Mouse (Mus musculus): ENCODE results near the gene Mcat. TPM values are rescaled to one million over a fixed set of nuclear protein-coding genes. Genes with fewer than 3 reads are reported as not detected.

Gene Mcat
- polyA plus RNA-seq, 1 experiment: 49.8 TPM

GRCm38 (mm10) chr15:83575543-83575942 is 12.0 kb upstream of the Mcat start:
- Histone ChIP-seq H3K4me1 (ENCODE audit: control insufficient read depth, insufficient read depth, low read length) (no peaks in the 10 kb centered on the region; the same call in 1 of the 2 replicates), H3K4me3 (ENCODE audit: control insufficient read depth, low read depth, low read length) (no peak overlapping the region), H3K27me3 (ENCODE audit: control insufficient read depth, insufficient read depth, low read length) (no peaks in the 10 kb centered on the region), H3K27ac (ENCODE audit: control insufficient read depth, insufficient read depth, low read depth, low read length) (no peak overlapping the region), H3K36me3 (ENCODE audit: control insufficient read depth, insufficient read depth, low read length) (no peaks in the 10 kb centered on the region)
- TF ChIP-seq CTCF (IDR thresholded peaks at IDR 0.05; ENCODE audit: control insufficient read depth, insufficient read depth, insufficient replicate concordance, low read depth, low read length): no peak

DNA sequence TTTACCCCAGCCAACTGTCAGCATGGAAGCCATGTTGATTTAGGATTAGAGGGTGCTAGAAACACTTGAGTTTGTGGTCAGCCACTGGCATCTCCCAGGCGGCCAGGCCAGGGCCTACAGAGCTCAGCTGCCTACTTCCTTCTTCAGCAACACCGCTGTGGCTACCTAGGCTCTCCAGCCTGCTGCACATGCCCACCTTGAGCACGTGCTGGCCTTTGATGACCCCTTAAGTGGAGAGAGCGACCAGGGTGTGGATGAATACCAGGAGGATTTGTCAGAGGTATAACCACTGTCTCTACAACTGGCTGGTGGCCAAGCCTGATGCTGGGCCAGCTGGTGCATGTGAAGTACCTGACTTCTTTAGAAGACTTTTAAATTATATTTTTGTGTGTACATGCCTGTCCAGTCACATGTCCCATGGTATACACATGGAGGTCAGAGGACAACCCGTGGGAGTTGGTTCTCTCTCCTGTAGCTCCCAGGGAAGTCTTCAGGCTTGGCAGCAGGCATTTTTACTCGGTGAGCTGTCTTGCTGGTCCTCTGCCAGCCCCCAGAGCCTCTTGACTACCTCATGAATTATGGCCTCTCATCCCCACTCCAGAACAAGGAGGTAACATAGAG is 11.3 kb upstream of the Mcat start:
- Histone ChIP-seq H3K4me1 (ENCODE audit: control insufficient read depth, insufficient read depth, low read length) (no peaks in the 10 kb centered on the region; the same call in 1 of the 2 replicates), H3K4me3 (ENCODE audit: control insufficient read depth, low read depth, low read length) (no peak overlapping the region), H3K27me3 (ENCODE audit: control insufficient read depth, insufficient read depth, low read length) (no peaks in the 10 kb centered on the region), H3K36me3 (ENCODE audit: control insufficient read depth, insufficient read depth, low read length) (no peaks in the 10 kb centered on the region), H3K27ac (ENCODE audit: control insufficient read depth, insufficient read depth, low read depth, low read length) (no peak overlapping the region)
- TF ChIP-seq POLR2A (IDR thresholded peaks at IDR 0.05; ENCODE audit: control insufficient read depth, low read depth, low read length) (no peak), CTCF (IDR thresholded peaks at IDR 0.05; ENCODE audit: control insufficient read depth, insufficient read depth, insufficient replicate concordance, low read depth, low read length) (no peak)

GRCm38 (mm10) chr15:83573606-83574005 is 10.0 kb upstream of the Mcat start:
- Histone ChIP-seq H3K4me1 (ENCODE audit: control insufficient read depth, insufficient read depth, low read length) (no peaks in the 10 kb centered on the region; the same call in 1 of the 2 replicates), H3K36me3 (ENCODE audit: control insufficient read depth, insufficient read depth, low read length) (no peaks in the 10 kb centered on the region), H3K27me3 (ENCODE audit: control insufficient read depth, insufficient read depth, low read length) (no peaks in the 10 kb centered on the region), H3K27ac (ENCODE audit: control insufficient read depth, insufficient read depth, low read depth, low read length) (no peak overlapping the region), H3K4me3 (ENCODE audit: control insufficient read depth, low read depth, low read length) (no peak overlapping the region)
- TF ChIP-seq CTCF (IDR thresholded peaks at IDR 0.05; ENCODE audit: control insufficient read depth, insufficient read depth, insufficient replicate concordance, low read depth, low read length) (no peak), POLR2A (IDR thresholded peaks at IDR 0.05; ENCODE audit: control insufficient read depth, low read depth, low read length) (no peak)

- no peaks in the 10 kb centered on the region; the same call in 1 of the 2 replicates for H3K4me1 ChIP-seq (ENCODE audit: control insufficient read depth, insufficient read depth, low read length)
- TF ChIP-seq POLR2A (IDR thresholded peaks at IDR 0.05; ENCODE audit: control insufficient read depth, low read depth, low read length) (no peak), CTCF (IDR thresholded peaks at IDR 0.05; ENCODE audit: control insufficient read depth, insufficient read depth, insufficient replicate concordance, low read depth, low read length) (no peak)
- no peak overlapping the region for H3K4me3 ChIP-seq (ENCODE audit: control insufficient read depth, low read depth, low read length)
- H3K27me3 ChIP-seq (ENCODE audit: control insufficient read depth, insufficient read depth, low read length): no peaks in the 10 kb centered on the region
- no peaks in the 10 kb centered on the region for H3K36me3 ChIP-seq (ENCODE audit: control insufficient read depth, insufficient read depth, low read length)
- H3K27ac ChIP-seq (ENCODE audit: control insufficient read depth, insufficient read depth, low read depth, low read length): no peak overlapping the region
Observed at GRCm38 (mm10) chr15:83572132-83572531, 8.5 kb upstream of the Mcat start.

DNA sequence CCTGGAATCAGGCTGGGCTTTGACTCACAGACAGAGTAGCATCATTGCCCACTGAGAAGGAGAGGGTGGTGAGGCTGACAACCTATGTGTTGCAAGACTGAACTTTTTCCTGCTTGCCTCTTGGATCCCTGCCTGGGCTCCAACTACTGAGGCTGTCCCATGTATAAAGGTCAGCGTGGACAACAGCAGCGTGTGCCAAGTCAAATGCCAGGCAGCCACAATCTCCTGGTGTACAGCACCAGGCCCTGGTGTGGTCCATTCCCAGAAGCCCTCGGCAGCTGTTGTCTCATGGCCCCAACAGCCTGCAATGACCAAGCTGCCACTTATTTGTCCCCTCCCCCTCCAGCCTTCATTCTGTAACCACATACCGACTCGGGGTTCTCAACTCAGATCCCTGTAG is 8.0 kb upstream of the Mcat start:
- Histone ChIP-seq H3K4me1 (ENCODE audit: control insufficient read depth, insufficient read depth, low read length) (no peaks in the 10 kb centered on the region; the same call in 1 of the 2 replicates), H3K36me3 (ENCODE audit: control insufficient read depth, insufficient read depth, low read length) (no peaks in the 10 kb centered on the region), H3K4me3 (ENCODE audit: control insufficient read depth, low read depth, low read length) (no peak overlapping the region), H3K27ac (ENCODE audit: control insufficient read depth, insufficient read depth, low read depth, low read length) (no peak overlapping the region), H3K27me3 (ENCODE audit: control insufficient read depth, insufficient read depth, low read length) (no peaks in the 10 kb centered on the region)
- TF ChIP-seq POLR2A (IDR thresholded peaks at IDR 0.05; ENCODE audit: control insufficient read depth, low read depth, low read length) (no peak), CTCF (IDR thresholded peaks at IDR 0.05; ENCODE audit: control insufficient read depth, insufficient read depth, insufficient replicate concordance, low read depth, low read length) (no peak)

DNA sequence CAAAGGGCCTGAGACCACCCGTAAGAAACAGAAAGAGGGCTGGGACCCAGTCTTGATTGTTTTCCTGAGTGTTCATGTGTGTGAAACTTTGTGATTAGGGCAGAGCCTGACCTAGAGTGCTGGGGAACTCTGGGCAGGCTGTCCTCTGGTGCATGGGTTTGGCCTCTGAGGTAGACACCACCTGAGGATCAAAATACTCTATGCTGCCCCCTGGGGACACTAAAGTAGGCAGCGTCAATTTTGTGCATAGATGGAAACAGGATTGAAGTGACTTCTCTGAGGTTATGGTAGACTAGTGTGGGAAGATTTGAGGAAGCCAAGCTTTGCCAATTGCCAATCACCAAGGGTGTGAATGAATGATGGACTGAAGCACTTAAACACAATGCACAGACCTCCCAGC is 7.1 kb upstream of the Mcat start:
- Histone ChIP-seq H3K36me3 (ENCODE audit: control insufficient read depth, insufficient read depth, low read length) (no peaks in the 10 kb centered on the region), H3K27me3 (ENCODE audit: control insufficient read depth, insufficient read depth, low read length) (no peaks in the 10 kb centered on the region), H3K4me3 (ENCODE audit: control insufficient read depth, low read depth, low read length) (no peak overlapping the region), H3K27ac (ENCODE audit: control insufficient read depth, insufficient read depth, low read depth, low read length) (no peak overlapping the region), H3K4me1 (ENCODE audit: control insufficient read depth, insufficient read depth, low read length) (no peaks in the 10 kb centered on the region; the same call in 1 of the 2 replicates)
- TF ChIP-seq CTCF (IDR thresholded peaks at IDR 0.05; ENCODE audit: control insufficient read depth, insufficient read depth, insufficient replicate concordance, low read depth, low read length): no peak
- TF ChIP-seq POLR2A (IDR thresholded peaks at IDR 0.05; ENCODE audit: control insufficient read depth, low read depth, low read length): no peak

DNA sequence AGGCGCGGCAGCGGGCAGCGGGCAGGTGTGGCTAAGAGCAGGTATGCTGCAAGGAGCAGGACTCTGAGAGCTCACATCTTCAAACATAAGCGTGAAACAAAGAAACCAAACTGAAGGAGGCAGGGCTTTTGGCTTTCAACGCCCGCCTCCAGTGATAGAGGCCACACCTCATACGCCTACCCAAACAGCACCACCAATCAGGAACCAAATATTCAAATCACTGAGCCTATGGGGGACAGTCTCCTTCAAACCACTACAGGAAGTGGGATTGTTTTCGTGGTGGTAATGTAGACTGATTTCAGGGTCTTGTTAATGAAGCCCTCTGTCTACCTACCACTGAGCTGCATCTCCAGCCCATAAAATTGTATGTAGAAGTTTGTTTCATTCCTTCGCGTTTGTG is 6.1 kb upstream of the Mcat start:
- TF ChIP-seq CTCF (IDR thresholded peaks at IDR 0.05; ENCODE audit: control insufficient read depth, insufficient read depth, insufficient replicate concordance, low read depth, low read length) (no peak), POLR2A (IDR thresholded peaks at IDR 0.05; ENCODE audit: control insufficient read depth, low read depth, low read length) (no peak)
- Histone ChIP-seq H3K4me3 (ENCODE audit: control insufficient read depth, low read depth, low read length) (no peak overlapping the region), H3K27ac (ENCODE audit: control insufficient read depth, insufficient read depth, low read depth, low read length) (0 out of 2 replicates have a peak overlapping the region, but pooled peaks have one; percentile 33)

More for the DNA sequence above, 6.1 kb upstream of the Mcat start:
- no peaks in the 10 kb centered on the region; the same call in 1 of the 2 replicates for H3K4me1 ChIP-seq (ENCODE audit: control insufficient read depth, insufficient read depth, low read length)
- H3K27me3 ChIP-seq (ENCODE audit: control insufficient read depth, insufficient read depth, low read length): no peaks in the 10 kb centered on the region
- no peaks in the 10 kb centered on the region for H3K36me3 ChIP-seq (ENCODE audit: control insufficient read depth, insufficient read depth, low read length)

Data from testis, adult 2 months (tissue).